Mouse (Mus musculus): ENCODE measurements around the gene Capza3.

Capza3 gene

GRCm38 (mm10) chr6:140040952-140041351 is at the start of gene Capza3:
Gene Capza3 (plus strand): TSS chr6:140041252.
- DNase-seq = no peak

DNA sequence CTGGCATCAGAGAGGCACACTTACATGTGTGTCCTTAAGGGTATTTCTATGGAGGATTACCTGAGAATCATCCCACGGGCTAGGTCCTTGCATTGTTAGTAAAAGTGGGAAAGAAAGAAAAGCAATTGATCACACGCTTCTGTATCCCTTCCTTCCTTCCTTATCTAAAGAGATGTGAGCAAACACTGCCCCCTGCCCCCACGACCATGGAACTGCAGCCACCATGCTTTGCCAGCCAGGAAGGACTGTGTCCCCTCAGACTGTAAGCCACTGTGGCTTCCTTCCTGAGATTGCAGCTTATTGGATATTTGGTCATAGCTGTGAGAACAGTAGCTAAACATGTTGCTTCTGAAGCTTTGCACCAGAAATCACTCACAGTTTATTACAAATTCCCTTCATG is 35.9 kb upstream of the Capza3 start:
- DNase-seq = no peak

GRCm38 (mm10) chr6:140024404-140024803 is 16.6 kb upstream of the Capza3 start:
- no peak for DNase-seq

DNA sequence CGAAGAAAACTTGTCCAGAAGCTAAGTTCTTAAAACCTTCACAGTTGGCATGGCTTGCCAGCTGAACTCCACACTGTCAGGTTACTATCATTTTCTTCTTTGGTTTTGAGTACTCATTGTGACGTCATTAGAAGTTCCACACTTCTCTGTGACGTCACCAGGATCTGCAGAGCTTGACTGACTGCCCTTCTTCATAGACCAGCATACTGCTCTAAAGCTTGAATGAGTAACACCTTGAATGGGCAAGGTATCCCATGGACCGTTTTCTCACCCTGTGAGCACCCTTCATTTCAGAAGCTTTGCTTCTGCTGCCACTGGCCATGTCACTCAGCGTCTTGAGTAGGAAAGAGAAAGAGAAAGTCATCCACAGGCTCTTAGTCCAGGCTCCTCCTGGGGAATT is 305 bp downstream of the Capza3 start, which contains the start of gene Plcz1:
Gene Plcz1 (minus strand): TSS at position 101 of the 400 bp plus-strand sequence.
- no peak for DNase-seq

DNA sequence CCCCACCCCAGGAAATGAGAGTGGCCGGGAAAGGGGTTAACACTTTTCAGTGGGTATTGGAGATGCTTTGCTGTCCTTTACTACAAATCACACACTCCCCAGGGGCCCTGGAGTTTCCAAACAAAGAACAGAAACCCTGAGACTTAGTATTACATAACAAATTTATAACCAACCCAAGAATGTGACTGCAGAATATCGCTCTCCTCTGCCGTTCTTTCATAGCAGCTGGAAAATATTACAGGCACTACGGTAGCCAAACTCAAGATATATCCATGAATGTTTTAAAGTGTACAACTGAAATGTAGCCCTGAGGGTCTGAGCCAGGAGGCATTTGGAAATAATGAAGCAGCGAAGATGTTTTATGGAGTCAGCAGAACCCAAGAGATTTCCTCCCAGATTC is 10.4 kb downstream of the Capza3 start:
- no peak for DNase-seq

GRCm38 (mm10) chr6:140054271-140054928 is 13.3 kb downstream of the Capza3 start:
- DNase-seq = no peak

- DNase-seq = no peak
Measured at GRCm38 (mm10) chr6:140069177-140069576, 28.1 kb downstream of the Capza3 start.

GRCm38 (mm10) chr6:140080933-140081332 is 39.9 kb downstream of the Capza3 start:
- no peak for DNase-seq

DNA sequence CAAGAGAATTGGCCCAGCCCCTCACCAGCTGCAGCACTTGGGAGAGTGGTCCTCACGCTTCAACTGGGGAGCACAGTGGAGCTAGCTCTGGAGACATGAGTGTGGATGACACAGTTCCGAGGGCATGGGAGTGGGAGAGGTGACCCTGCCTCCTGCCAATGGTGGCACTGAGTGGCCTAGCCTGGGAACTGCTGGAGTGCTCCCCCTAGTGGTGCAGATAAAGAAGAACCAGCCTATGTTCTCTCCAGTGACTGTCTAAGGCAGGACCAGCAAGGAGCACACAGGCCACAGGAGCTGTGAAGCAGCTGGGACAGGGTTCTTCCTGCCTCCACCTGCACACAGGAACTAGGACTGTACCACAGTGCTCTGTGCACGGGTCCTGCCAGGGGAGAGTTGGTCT is 40.7 kb downstream of the Capza3 start:
- DNase-seq = no peak

GRCm38 (mm10) chr6:140089855-140090254 is 48.8 kb downstream of the Capza3 start:
- no peak for DNase-seq
